Mouse (Mus musculus): Measurements from ENCODE around the gene Nop14. TPM values are rescaled to one million over a fixed set of nuclear protein-coding genes. Genes with fewer than 3 reads are reported as not detected.
A peak's percentile ranks its signal among the peaks of the same experiment; 100 is the strongest.

Nop14 gene
- 60.4 and 78.5 TPM in 2 replicates for total RNA-seq (2012; rRNA removed)

DNA sequence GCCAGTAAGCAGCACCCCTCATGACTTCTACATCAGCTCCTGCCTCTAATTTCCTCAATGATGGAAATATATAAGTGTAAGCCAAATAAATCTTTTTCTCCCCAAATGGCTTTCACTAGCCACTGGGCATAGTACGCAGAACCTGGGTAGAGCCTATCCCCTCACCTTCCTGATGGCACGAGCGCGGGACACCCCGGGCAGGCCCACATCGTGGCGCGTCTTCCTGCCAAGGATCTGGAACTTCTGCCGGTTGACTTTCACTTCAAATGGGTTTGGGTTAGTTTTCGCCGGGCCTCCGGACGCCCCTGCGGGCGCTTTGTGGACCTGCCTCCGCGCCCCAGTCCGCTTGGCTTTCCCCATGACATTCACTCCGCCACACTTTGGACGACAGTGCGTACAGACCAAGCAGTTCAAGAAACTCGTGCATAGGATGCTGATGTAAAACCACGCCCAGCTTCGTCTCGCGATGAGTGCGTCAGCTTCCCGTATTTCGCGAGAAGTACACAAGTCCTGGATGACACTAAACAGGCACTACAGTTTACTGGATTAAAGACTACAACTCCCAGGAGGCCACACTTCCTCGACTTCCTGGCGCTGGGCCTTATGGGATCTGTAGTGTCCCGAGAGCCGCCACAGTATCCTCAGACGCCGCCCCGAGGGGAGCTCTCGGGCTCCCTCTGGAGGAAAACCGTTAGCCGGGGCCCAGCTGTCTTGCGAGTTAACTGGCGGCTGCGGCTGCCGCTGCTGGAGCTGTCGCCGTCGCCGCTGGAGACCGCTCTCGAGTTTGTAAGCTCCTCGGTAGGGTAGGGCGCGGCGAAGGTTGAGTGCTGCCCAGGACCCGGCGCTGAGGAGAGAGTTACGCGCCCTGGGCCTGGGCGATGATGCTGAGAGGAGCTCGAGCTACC is at the start of gene Nop14, which contains the start of gene Grk4:
TSS of gene Nop14 (minus strand) at position 463 of the 905 bp plus-strand sequence.
TSS of gene Grk4 (plus strand) at position 694 of the 905 bp plus-strand sequence.
- H3K9me3 ChIP-seq (ENCODE audit: control insufficient read depth, insufficient read depth, low read depth, low read length), result no peaks in the 10 kb centered on the region
- no peaks in the 10 kb centered on the region; a peak in 1 of 4 replicates for H3K4me1 ChIP-seq (ENCODE audit: control insufficient read depth in 2 of 2, insufficient read depth in 2 of 2, low read length in 2 of 2, poor library complexity in 1 of 2)
- DNase-seq (ENCODE audit: low read depth, low spot score), result peak; percentile 97
- peak within 1 kb of the TSS; percentile 79 to 94 for H3K4me3 ChIP-seq (ENCODE audit: insufficient read depth in 1 of 2, low read depth in 1 of 2, low read length in 2 of 2, poor library complexity in 1 of 2, severe bottlenecking in 1 of 2)
- H3K27ac ChIP-seq (ENCODE audit: insufficient read depth, low read depth, low read length, poor library complexity, severe bottlenecking), result peak within 1 kb of the TSS; percentile 65; the same call in 1 of the 2 replicates
- in situ Hi-C loops (cut with MboI; ENCODE audit: low sequenced_read_pairs in 2 of 2, unreplicated experiment in 2 of 2), result no loop called here
- peak; percentile 98 for TF ChIP-seq CHD2 (IDR thresholded peaks at IDR 0.05; ENCODE audit: low read depth, low read length)
- TF ChIP-seq MAFK (IDR thresholded peaks at IDR 0.05; ENCODE audit: insufficient read depth, low read depth, low read length), result no peak
- TF ChIP-seq ZNF384 (IDR thresholded peaks at IDR 0.05; ENCODE audit: low read depth, low read length), result no peak
- TF ChIP-seq HCFC1 (IDR thresholded peaks at IDR 0.05; ENCODE audit: borderline replicate concordance, insufficient read depth, low read length), result peak; percentile 100
- H3K9ac ChIP-seq (ENCODE audit: insufficient read depth, low read depth, low read length, poor library complexity, severe bottlenecking), result peak within 1 kb of the TSS; percentile 95
- H3K36me3 ChIP-seq (ENCODE audit: control insufficient read depth, insufficient read depth, low read length, poor library complexity, severe bottlenecking), result peaks cover 19% of the 10 kb centered on the region

GRCm38 (mm10) chr5:34708436-34708835 is 48.5 kb upstream of the Nop14 start:
- no peaks in the 10 kb centered on the region for H3K9me3 ChIP-seq (ENCODE audit: control insufficient read depth, insufficient read depth, low read depth, low read length)
- no peak overlapping the region for H3K4me3 ChIP-seq (ENCODE audit: insufficient read depth in 1 of 2, low read depth in 1 of 2, low read length in 2 of 2, poor library complexity in 1 of 2, severe bottlenecking in 1 of 2)
- H3K36me3 ChIP-seq (ENCODE audit: control insufficient read depth, insufficient read depth, low read length, poor library complexity, severe bottlenecking), result no peaks in the 10 kb centered on the region
- H3K4me1 ChIP-seq (ENCODE audit: control insufficient read depth in 2 of 2, insufficient read depth in 2 of 2, low read length in 2 of 2, poor library complexity in 1 of 2), result no peaks in the 10 kb centered on the region; a peak in 2 of 4 replicates
- no peak for DNase-seq (ENCODE audit: low read depth, low spot score)
- TF ChIP-seq CHD2 (IDR thresholded peaks at IDR 0.05; ENCODE audit: low read depth, low read length), result no peak
- no peak for TF ChIP-seq ZC3H11A (IDR thresholded peaks at IDR 0.05; ENCODE audit: borderline replicate concordance, low read depth, low read length)
- no peak for TF ChIP-seq ZNF384 (IDR thresholded peaks at IDR 0.05; ENCODE audit: low read depth, low read length)
- TF ChIP-seq HCFC1 (IDR thresholded peaks at IDR 0.05; ENCODE audit: borderline replicate concordance, insufficient read depth, low read length), result no peak
- TF ChIP-seq MAFK (IDR thresholded peaks at IDR 0.05; ENCODE audit: insufficient read depth, low read depth, low read length), result no peak
- H3K9ac ChIP-seq (ENCODE audit: insufficient read depth, low read depth, low read length, poor library complexity, severe bottlenecking), result no peak overlapping the region
- no peak overlapping the region for H3K27ac ChIP-seq (ENCODE audit: insufficient read depth, low read depth, low read length, poor library complexity, severe bottlenecking)
- in situ Hi-C loops (cut with MboI; ENCODE audit: low sequenced_read_pairs in 2 of 2, unreplicated experiment in 2 of 2), result no loop called here

DNA sequence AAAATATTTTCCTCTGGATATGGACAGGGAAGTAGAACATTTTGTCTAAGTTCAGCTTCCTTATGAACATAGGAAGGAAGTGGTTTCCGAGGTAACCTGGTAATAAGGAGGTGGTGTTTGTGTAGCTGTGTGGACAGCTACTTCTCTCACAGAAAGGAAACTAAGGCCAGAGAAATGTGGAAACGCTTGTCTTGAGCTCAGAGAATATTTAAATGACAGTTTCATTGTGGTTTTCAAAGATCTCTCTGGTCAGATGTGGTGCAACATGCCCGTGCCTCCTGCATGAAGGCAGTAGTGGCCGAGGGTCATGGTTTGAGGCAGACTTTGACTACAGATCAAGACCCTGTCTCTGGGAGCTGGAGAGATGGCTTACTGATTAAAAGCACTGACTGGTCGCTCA is 35.6 kb upstream of the Nop14 start:
- Histone ChIP-seq H3K27ac (ENCODE audit: insufficient read depth, low read depth, low read length, poor library complexity, severe bottlenecking) (no peak overlapping the region), H3K4me3 (ENCODE audit: insufficient read depth in 1 of 2, low read depth in 1 of 2, low read length in 2 of 2, poor library complexity in 1 of 2, severe bottlenecking in 1 of 2) (no peak overlapping the region), H3K9ac (ENCODE audit: insufficient read depth, low read depth, low read length, poor library complexity, severe bottlenecking) (no peak overlapping the region), H3K9me3 (ENCODE audit: control insufficient read depth, insufficient read depth, low read depth, low read length) (no peaks in the 10 kb centered on the region), H3K4me1 (ENCODE audit: control insufficient read depth in 2 of 2, insufficient read depth in 2 of 2, low read length in 2 of 2, poor library complexity in 1 of 2) (no peaks in the 10 kb centered on the region), H3K36me3 (ENCODE audit: control insufficient read depth, insufficient read depth, low read length, poor library complexity, severe bottlenecking) (no peaks in the 10 kb centered on the region)
- in situ Hi-C loops (cut with MboI; ENCODE audit: low sequenced_read_pairs in 2 of 2, unreplicated experiment in 2 of 2), result no loop called here
- DNase-seq (ENCODE audit: low read depth, low spot score), result no peak
- TF ChIP-seq ZNF384 (IDR thresholded peaks at IDR 0.05; ENCODE audit: low read depth, low read length), result no peak
- TF ChIP-seq CHD2 (IDR thresholded peaks at IDR 0.05; ENCODE audit: low read depth, low read length), result no peak
- no peak for TF ChIP-seq HCFC1 (IDR thresholded peaks at IDR 0.05; ENCODE audit: borderline replicate concordance, insufficient read depth, low read length)
- no peak for TF ChIP-seq ZC3H11A (IDR thresholded peaks at IDR 0.05; ENCODE audit: borderline replicate concordance, low read depth, low read length)
- TF ChIP-seq MAFK (IDR thresholded peaks at IDR 0.05; ENCODE audit: insufficient read depth, low read depth, low read length), result no peak

- Histone ChIP-seq H3K9me3 (ENCODE audit: control insufficient read depth, insufficient read depth, low read depth, low read length) (no peaks in the 10 kb centered on the region), H3K27ac (ENCODE audit: insufficient read depth, low read depth, low read length, poor library complexity, severe bottlenecking) (no peak overlapping the region), H3K4me3 (ENCODE audit: insufficient read depth in 1 of 2, low read depth in 1 of 2, low read length in 2 of 2, poor library complexity in 1 of 2, severe bottlenecking in 1 of 2) (no peak overlapping the region), H3K4me1 (ENCODE audit: control insufficient read depth in 2 of 2, insufficient read depth in 2 of 2, low read length in 2 of 2, poor library complexity in 1 of 2) (no peaks in the 10 kb centered on the region), H3K36me3 (ENCODE audit: control insufficient read depth, insufficient read depth, low read length, poor library complexity, severe bottlenecking) (no peaks in the 10 kb centered on the region), H3K9ac (ENCODE audit: insufficient read depth, low read depth, low read length, poor library complexity, severe bottlenecking) (no peak overlapping the region)
- no peak for DNase-seq (ENCODE audit: low read depth, low spot score)
- in situ Hi-C loops (cut with MboI; ENCODE audit: low sequenced_read_pairs in 2 of 2, unreplicated experiment in 2 of 2), result no loop called here
- no peak for TF ChIP-seq CHD2 (IDR thresholded peaks at IDR 0.05; ENCODE audit: low read depth, low read length)
- no peak for TF ChIP-seq ZC3H11A (IDR thresholded peaks at IDR 0.05; ENCODE audit: borderline replicate concordance, low read depth, low read length)
- TF ChIP-seq MAFK (IDR thresholded peaks at IDR 0.05; ENCODE audit: insufficient read depth, low read depth, low read length), result no peak
- TF ChIP-seq ZNF384 (IDR thresholded peaks at IDR 0.05; ENCODE audit: low read depth, low read length), result no peak
- no peak for TF ChIP-seq HCFC1 (IDR thresholded peaks at IDR 0.05; ENCODE audit: borderline replicate concordance, insufficient read depth, low read length)
Observed at GRCm38 (mm10) chr5:34692782-34693181, 32.8 kb upstream of the Nop14 start.
